Mouse (Mus musculus): ENCODE data around the gene Rbm47.
"Not testable (repeated sequence)": the region's sequence is repeated elsewhere in the genome, so short reads cannot be mapped to it uniquely, and the experiment has no call there.

The Rbm47 gene

DNA sequence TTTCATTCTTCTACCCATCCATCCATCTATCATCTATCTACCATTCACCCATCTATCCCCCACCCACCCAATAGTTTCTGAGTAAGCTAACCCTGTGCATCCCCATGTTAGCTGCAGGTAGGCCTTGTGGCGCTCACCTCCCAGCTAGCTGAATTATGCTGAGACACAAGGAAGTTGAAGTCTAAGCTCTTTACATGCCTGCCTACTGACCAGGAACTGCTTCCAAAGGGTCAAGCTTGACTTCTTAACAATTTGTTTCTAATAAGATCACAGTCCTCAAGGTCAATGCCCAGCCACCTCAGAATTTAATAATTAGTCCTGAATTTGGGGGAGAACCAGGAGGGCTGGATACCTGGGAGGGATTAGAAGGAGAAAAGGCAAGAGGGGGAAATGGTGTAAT is 140.1 kb downstream of the Rbm47 start:
- CTCF ChIA-PET: interaction anchor here (0.6 kb wide), 1 partner anchor 72 kb away, joined by 10 read pairs; no protein-coding TSS in a partner anchor

GRCm38 (mm10) chr5:66031699-66032098 is 141.2 kb downstream of the Rbm47 start:
- CTCF ChIA-PET: interaction anchor here (0.6 kb wide), 1 partner anchor 961 kb away, joined by 9 read pairs; no protein-coding TSS in a partner anchor

- CTCF ChIA-PET: no interaction called here
These were observed 144.7 kb downstream of the Rbm47 start for GRCm38 (mm10) chr5:66028232-66028631.

DNA sequence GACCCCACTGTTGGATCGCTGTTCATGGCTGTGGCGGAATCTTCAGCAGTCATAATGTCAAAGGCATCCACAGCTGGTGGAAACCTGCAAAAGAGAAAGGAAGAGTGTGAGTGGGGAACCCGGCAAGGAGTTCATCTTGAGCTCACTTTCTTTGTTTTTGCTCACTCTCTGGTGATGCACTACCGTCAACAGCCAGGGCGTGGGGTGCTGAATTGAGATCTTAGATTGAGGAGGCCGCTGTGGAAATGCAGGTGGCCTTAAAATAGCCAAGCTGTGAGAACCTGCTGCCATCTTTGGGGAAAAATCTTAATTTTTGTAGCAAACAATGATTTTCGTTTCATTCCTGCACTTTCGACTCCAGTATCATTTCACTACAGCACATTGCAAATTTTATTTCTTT is 145.7 kb downstream of the Rbm47 start:
- CTCF ChIA-PET: interaction anchor here (0.7 kb wide), 2 partner anchors 44 to 101 kb away, joined by 3 to 4 read pairs; no protein-coding TSS in a partner anchor

DNA sequence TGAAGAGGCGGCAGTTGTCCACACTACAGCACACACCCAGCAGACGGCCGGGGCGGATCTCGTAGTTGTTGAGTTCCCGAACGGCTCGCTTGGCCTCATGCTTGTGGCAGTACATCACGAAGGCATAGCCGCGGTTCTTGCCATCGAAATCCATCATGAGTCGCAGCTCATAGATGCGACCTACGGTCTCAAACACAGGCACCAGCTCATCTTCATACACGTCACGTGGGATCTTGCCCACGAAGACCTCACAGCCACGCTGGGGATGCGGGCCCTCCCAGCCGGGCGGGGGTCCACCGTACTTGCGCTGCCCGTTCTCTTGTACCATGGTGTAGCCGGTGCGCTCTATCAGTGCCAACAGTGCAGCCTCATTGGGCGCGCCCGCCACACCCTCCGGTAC is 146.1 kb downstream of the Rbm47 start:
- CTCF ChIA-PET: interaction anchor here (0.7 kb wide), 1 partner anchor 101 kb away, joined by 4 read pairs; no protein-coding TSS in a partner anchor

GRCm38 (mm10) chr5:66015449-66015961 is 157.4 kb downstream of the Rbm47 start:
- CTCF ChIA-PET: interaction anchor here (0.5 kb wide), 1 partner anchor 393 kb away, joined by 5 read pairs; no protein-coding TSS in a partner anchor

GRCm38 (mm10) chr5:66014437-66014836 is 158.5 kb downstream of the Rbm47 start:
- CTCF ChIA-PET: interaction anchor here (0.7 kb wide), 1 partner anchor 63 kb away, joined by 4 read pairs; no protein-coding TSS in a partner anchor

- CTCF ChIA-PET: interaction anchor here (0.7 kb wide), 1 partner anchor 64 kb away, joined by 4 read pairs; no protein-coding TSS in a partner anchor
These were observed 158.9 kb downstream of the Rbm47 start for GRCm38 (mm10) chr5:66013999-66014398.

DNA sequence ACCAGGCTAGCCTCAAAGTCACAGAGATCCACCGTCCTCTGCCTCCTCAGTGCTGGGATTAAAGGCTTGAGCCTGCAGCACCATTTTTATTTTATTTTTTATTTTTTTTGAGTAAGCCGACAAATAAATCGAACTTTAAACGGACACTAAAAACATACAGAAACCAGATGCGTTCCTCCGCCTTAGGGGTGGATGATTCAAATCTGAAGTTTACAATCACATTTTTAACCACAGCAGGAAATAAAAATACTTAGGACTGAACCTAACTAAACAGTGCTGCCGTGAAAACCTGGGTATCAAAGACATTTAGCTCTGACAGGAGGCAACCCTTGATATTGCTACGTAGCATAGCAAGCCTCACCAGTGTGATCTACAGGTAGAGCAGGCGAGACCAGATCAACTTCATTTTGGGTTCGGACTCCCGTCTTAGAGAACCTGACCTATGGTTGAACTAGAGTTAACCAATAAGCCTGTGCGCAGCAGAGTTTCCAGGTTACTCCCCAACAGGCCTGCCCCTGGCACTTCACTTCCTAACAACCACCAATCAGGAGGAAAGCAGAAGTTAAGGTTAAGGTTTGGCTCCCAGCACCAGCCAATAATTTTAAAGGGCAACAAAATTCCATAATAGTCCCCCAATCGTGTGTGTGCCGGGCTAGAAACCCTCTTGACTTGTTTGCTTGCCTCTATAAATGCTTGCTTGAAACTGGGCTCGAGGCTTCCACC is 164.5 kb downstream of the Rbm47 start:
- CTCF ChIA-PET: interaction anchor here (0.5 to 0.6 kb wide), 2 partner anchors 41 to 91 kb away, joined by 3 read pairs; no protein-coding TSS in a partner anchor

- CTCF ChIA-PET: interaction anchor here (0.6 kb wide), 1 partner anchor 127 kb away, joined by 4 read pairs; no protein-coding TSS in a partner anchor
These were observed 167.8 kb downstream of the Rbm47 start for GRCm38 (mm10) chr5:66005041-66005678.

GRCm38 (mm10) chr5:66004134-66004925 is 168.6 kb downstream of the Rbm47 start, which contains the start of gene 9130230L23Rik:
TSS of gene 9130230L23Rik (minus strand) at chr5:66004285.
- CTCF ChIA-PET: no interaction called here

DNA sequence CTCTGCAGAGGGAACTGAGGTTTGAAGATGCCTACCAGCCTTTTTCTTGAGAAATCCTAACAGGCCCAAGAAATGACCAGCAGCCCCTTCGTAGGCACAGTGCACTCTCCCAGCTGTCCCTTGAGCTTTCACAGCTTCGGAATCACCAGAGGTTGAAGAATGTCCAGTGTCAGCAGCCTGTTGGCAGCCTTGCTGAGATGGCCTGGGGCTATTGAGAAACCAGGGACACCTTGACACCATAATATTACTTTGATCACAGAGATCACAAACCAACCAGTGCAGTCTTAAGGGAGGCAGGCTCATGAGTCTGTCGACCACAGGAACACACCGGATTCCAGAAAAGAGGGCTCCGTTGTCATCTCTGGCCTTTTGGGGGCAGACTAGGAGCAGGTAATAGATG is 171.7 kb downstream of the Rbm47 start:
- CTCF ChIA-PET: no interaction called here

- CTCF ChIA-PET: no interaction called here
These were observed 172.3 kb downstream of the Rbm47 start for GRCm38 (mm10) chr5:66000567-66001125.

DNA sequence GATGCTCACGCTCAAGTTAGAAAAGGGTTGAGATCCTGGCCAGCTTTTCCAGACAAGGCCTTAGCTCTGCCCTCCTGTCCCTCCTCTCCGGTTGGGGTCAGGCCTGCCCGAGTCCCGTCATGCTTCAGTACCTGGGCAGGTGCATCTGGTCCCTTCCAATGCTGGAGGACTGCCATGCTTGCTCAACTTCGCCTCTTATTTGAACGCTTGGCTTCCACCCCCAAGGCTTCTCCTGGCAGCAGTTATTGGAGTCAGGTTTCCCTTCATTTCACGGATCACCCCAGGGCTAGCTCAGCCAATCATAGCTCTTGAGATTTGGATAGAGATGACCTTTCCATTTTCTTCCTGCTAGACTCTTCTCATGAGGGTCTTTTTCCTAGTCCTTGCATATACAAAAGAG is 172.8 kb downstream of the Rbm47 start:
- CTCF ChIA-PET: no interaction called here

GRCm38 (mm10) chr5:65999106-65999505 is 173.8 kb downstream of the Rbm47 start:
- CTCF ChIA-PET: no interaction called here

DNA sequence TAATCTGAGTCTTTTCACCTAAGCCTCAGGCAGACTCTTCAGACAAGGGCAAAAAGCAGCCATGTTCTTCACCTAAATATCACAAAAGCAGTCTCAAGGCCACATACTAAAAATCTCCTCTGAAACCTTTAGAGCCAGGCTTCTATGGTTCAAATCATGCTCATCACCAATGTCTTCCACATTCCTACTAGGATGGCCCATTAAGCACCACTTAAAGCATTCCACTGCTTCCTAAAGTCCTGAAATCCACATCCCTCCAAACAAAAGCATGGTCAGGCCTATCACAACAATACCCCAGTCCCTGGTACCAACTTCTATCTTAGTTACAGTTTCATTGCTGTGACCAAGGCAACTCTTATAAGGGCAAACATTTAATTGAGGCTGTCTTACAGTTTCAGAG is 175.1 kb downstream of the Rbm47 start:
- CTCF ChIA-PET: no interaction called here

GRCm38 (mm10) chr5:65994643-65995042 is 178.3 kb downstream of the Rbm47 start:
- CTCF ChIA-PET: no interaction called here

DNA sequence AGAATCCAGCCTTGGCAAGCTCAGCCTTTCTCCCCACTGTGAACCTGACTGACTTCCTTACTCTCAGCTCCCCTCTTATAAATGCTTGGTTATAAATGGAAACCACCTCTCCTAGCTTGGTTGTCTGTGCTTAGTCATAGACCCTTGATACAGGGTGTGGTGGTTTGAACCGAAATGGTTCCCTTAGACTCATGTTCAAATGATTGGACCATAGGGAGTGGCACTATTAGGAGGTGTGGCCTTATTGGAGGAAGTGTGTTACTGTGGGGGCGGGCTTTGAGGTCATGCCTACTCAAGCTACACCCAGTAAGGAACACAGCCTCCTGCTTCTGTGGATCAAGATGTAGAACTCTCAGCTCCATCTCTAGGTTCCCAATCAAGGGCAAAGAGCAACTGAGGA is 181.7 kb downstream of the Rbm47 start:
- CTCF ChIA-PET: no interaction called here

- CTCF ChIA-PET: not testable (repeated sequence)
These were observed 185.9 kb downstream of the Rbm47 start for GRCm38 (mm10) chr5:65987004-65987403.

GRCm38 (mm10) chr5:65986426-65986825 is 186.5 kb downstream of the Rbm47 start:
- CTCF ChIA-PET: interaction anchor here (0.6 kb wide), 1 partner anchor 9 kb away, joined by 3 read pairs; no protein-coding TSS in a partner anchor

DNA sequence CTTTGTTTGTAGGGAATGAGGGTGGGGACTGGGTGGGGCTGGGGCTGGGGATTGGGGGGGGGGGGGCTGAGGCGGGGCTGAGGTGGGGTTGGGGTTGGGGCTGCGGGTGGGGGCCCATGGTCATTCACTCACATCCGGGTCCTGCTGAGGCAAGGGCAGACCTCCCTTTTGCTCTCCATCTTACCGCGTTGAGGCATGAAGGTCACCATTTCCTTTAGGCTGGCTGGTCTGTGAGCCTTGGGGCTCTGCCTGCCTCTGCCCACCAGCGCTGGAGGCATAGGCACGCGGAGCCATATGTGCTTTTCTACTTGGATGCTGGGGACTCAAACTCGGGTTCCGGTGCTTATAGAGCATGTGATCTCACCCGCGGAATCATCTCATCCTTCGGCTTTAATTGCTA is 197.2 kb downstream of the Rbm47 start:
- CTCF ChIA-PET: no interaction called here

All from spleen, embryonic (tissue).